Mouse (Mus musculus) stomach, postnatal 0 days (tissue): ENCODE measurements around the gene Noct.

Source experiments
- CTCF ChIP-seq: IDR thresholded peaks from 2 replicates; pipeline ENCODE4 v1.5.1; 2016; ENCODE audit warnings: antibody characterized with exemption, low read depth, mild to moderate bottlenecking, moderate library complexity
- EP300 ChIP-seq: optimal IDR thresholded peaks from 2 replicates; pipeline ENCODE3; 2016; ENCODE audit warnings: antibody characterized with exemption

GRCm38 (mm10) chr3:51247704-51248103 is 23.5 kb downstream of the Noct start:
- no peak for TF ChIP-seq CTCF
- TF ChIP-seq EP300: no peak
